Mouse (Mus musculus) gonadal fat pad, adult 2 months (tissue): ENCODE measurements around the gene Sgk1. TPM values are rescaled to one million over a fixed set of nuclear protein-coding genes. Genes with fewer than 3 reads are reported as not detected.

ENCODE experiments used
- DNase-seq: peaks from one replicate; pipeline ENCODE4 v3.0.0-alpha.2; 2012; ENCODE audit warnings: low read depth
- polyA plus RNA-seq: library from polyadenylated mRNA; depleted of rRNA; stranded (reverse); fragments of >200 nt; gene quantifications from 2 replicates; pipeline ENCODE4 v1.2.3, GENCODE M21; 2012

Gene Sgk1
- polyA plus RNA-seq, 1 experiment = 44.5 TPM

DNA sequence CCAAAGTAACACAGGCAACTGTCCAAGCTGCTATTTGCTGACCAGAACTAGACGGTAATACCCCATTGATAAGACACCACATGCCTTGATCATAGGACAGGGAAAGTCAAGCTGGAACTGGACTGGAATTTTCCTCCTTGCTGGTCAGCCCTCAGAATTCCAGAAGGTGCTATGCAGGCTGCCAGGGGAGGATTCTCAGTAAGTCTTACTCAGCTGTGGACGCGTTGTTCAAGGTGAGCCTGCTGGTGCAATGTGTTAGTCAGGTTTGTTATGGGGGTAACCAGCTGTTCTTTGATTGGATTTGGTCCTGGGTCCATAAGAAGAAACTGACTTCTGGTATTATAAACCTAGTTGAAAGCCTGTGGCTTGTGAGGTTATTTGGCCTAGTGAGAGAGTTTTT is 92.8 kb downstream of the Sgk1 start:
- no peak for DNase-seq

DNA sequence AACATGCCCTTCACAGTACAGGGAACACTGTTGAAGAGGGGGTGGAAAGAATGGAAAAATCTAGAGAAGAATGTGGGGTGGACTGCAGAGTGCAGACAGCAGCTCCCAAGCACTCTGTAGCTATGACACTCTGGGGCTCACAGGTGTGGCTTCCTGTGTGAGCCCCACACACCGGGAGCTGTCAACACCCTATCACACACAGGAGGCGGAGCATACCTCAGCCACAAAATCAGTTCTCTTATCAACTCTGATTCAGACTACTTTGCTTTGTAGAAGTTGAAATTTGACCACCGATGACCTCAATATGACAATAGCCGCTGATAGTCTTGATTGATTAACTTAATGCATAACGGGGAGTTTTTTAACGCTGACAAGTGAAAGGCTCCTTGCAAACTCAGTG is 93.4 kb downstream of the Sgk1 start:
- no peak for DNase-seq

DNA sequence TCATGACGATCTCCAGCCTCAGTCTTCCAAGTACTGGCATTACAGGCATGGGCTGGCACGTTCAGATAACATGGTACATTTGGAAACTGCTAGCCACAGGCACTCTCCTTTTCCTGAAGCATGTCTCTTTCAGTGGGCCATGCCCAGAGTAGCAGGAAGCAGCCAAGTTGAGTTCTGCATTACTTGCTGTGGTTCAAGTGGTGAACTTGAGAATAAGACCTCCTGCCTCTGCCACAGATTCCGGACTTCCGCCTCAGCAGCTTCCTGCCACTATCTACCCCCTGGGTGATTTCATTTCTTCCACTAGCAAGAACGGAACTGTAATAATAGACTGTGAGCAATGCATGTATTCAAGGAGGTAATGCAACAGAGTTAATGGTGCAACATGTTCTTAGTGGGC is 94.3 kb downstream of the Sgk1 start:
- no peak for DNase-seq

DNA sequence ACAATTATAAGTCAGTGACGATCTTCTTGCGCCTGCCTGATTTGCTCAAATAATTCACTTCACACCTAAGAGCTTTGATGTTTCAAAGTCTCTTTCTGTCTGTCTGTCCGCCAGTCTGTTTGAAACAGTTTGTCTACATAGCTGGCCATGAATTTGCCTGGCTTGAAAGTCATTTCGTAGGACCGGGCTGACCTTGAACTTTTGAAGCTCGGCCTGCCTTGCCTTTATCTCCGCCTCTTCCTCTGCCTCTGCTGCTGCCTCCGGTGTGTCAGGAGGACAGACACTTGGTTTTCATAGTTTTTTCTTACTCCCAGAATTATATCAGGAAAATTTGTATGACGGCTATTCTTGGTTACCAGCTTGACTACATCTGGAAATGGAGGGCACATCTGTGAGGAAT is 96.4 kb downstream of the Sgk1 start:
- no peak for DNase-seq

DNA sequence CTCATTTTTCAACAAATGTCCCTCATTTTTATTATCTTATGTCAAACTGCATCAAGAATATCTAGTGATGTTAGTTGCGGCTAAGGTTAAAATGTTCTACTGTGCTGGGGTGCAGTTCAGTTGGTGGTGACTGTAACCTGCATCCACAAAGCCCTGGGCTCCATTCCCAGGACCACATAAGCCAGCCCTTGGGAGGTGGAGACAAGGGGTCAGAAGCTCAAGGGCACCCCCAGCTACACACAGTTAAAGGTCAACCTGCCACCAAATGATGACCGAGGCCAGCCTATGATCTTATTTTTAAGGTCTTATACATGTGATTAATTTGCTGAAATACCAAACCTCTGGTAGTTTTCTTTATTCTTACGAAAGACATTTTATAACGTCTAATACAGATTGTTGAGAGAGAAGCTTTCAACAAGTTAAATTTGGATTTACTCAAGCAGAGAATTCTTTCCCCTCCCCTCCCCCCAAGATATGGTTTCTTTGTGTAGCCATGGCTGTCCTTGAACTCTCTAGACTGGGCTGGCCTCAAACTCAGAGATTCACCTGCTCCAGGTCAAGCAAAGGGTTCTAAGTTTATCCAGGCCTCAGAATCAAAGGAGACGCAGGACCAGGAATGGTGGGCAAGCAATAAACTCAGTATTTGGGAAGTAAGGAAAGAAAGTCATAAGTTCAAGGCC is 97.4 kb downstream of the Sgk1 start:
- no peak for DNase-seq

DNA sequence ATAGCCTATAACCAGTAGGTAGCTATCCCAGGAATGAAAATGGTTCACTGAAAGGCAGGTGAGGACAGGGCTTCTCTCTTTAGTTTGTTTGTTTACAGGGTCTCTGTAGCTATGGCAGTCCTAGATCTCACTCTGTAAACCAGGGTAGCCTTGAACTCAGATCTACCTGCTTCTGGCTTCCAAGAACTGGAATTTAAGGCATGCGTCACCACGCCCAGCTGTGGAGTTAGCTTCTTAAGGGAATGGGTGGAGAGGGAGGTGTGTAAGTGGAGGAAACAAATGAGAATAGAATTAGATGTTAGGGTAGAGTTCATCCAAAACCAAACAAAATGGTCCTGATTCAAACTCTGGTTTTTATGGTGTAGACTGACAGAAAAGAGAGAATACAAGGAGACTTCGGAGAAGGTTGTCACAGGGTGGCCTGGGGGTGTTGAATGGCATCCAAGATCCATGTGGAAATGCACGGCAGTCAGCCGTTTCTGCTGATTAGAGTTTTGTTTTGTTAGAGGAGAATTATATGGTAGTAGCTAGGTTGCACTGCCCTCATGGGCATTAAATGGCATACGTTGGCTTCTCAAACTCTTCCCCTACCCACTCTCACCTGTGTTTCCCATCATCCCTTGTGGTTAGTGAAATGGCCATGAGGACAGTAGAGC is 98.9 kb downstream of the Sgk1 start:
- DNase-seq = no peak

DNA sequence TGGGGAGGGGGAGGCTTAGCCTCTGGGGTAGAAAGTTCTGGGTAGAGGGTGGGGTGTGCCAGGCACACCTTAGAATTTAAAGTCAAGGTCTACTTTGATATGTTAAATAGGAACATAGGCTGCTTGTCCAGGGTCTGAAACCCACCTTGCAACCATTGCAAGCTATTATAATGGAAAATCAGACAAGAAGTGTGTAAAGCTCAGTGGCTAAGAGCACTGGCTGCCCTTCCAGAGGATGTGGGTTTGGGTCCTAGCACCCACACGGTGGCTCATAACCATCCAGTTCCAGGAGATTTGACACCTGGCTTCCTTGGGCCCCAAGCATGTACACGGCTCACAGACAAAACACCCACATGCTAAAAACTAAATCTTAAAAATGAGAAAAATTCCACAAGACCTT is 100.3 kb downstream of the Sgk1 start:
- no peak for DNase-seq

DNA sequence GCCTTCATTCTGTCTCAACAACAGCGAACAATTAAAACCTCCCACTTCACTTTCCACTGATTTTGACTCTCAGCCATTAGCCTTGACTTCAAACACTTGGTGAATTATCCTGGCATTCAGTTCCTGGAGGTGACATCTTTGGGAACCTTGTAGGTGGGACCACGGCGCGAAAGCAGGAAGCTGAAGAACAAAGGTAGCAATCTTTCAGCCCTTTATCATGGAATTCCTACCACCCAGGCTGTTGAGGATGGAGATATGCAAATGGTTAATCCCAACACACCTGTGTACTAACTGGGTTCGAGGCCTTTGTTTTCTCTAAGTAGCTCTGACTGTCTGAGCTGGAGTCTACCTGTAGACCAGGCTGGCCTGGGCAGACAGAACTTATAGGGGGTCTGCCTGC is 106.5 kb downstream of the Sgk1 start:
- DNase-seq = no peak

DNA sequence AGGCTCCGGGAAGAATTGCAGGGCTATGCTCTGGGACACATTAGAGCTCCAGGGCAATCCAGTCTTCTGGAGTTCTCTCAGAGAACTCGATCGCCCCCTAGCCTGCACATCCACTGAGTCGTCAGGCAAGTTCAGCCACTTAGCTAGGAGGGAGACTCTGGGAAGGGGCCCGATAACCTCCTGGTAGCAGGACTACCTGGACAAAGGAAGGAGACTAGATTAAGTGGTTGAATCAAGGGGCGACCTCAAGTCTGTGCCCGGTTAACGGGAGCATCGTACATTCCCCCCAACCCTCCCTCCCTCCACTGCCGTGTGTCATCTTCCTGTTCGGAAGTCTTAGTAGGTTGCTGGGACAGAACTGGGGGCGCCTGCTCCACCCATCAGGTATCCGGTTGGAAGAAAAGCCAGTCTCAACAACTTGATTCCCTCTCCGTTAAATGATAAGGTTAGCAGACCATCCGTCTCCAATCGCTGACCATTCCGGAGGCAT is 109.4 kb downstream of the Sgk1 start:
- DNase-seq = no peak

DNA sequence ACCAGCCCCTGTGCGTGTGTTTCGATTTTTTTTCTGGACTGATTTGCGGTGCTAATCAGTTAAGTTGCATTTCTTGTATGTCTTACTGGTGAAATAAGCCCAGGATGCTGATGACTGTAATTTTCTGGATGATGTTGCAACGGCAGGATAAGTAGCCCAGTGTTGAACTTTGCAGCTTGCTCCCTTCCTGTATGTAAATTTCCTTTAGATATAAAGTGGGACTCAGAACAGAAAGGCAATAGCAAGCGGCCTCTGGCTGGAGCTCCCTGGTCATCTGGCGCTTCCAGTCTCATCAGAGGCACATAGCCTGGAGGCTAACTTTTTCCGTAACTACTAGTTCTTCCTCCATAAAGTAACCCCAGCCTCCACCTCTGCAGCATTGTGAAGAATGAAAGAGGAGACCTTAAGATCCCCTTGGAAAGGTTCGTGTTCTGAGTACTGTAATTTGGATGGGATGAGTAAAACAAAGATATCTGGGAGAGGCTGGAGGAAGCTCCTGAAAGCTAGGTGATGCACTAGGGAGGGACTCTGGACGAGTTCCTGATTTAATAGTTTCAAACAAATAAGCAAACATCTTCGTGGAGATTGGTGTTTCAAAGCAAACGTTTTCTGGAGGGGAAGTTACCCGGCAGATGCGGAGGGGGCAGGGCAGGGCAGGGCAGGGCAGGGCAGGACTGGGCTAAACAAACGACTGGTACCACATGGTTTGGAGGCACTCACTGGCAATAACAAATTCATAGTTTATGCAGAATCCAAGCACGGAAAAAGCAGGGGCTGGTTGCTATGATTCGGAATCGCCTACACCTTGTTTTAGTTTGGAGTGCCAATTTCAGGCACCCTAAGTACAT is 110.2 kb downstream of the Sgk1 start:
- DNase-seq = no peak

DNA sequence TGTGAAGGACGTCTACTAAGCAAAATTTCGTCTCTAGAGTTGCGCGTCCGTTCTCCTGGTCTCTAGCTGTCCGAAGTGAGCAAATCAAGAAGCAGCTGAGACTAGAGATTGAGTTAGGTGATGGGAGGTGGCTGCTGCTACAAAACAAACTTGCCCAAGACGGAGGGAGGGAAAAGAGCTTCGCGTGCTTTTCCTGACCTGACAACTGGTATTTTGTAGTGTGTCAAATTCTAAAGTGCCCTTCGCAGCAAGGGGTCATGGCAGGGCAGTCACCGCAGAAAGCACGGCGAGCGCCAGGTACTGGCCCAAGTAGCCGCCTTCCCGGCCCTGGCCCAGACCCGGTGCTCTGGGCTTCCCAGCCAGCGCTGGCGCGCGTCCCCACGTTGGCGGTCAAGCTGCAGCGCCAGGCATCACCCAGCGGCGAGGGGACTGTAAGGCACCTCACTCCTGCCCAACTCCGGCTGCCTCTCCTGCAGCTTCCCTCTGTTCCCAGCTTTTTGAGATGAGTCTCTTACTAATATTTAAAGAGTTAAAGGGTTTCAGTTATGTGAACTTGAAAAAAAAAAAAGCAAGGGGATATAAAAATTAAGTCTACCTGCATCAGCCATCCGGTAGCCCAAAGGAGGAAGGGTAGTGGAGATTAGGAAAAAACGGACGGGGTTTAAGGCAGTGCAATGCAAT is 111.0 kb downstream of the Sgk1 start:
- no peak for DNase-seq

DNA sequence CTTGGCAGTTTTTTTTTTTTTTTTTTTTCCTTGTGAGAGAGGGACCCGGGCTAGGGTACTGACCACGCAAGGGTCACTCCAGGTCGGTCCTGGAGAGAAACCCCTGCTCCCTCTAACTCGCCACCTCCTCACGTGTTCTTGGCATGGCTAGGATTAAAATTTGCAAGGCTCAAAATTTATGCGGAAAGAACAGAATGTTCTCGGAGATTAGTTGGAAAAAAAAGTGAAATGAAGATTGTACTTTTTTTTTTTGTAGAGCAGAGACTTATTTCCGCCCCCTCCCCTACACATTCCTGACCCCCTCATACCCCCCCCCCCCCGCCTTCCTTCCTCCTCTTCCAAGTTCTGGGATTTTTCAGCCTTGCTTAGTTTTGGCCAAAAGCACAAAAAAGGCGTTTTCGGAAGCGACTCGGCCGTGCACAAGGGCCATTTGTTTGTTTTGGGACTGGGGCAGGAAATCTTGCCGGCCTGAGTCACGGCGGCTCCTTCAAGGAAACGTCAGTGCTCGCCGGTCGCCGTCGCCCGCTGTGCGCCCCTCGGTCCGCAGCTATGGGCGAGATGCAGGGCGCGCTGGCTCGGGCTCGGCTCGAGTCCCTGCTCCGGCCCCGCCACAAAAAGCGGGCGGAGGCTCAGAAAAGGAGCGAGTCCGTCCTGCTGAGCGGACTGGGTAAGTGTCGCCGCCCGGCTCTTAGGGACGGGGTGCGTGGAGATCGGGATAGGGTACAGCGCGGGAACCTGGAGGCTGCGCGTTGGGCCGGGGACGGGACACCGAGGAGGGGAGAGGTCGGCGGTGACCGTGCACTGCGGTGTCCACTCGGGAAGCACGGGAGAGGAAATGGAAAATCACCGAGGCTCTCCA is 111.8 kb downstream of the Sgk1 start:
- DNase-seq = no peak

DNA sequence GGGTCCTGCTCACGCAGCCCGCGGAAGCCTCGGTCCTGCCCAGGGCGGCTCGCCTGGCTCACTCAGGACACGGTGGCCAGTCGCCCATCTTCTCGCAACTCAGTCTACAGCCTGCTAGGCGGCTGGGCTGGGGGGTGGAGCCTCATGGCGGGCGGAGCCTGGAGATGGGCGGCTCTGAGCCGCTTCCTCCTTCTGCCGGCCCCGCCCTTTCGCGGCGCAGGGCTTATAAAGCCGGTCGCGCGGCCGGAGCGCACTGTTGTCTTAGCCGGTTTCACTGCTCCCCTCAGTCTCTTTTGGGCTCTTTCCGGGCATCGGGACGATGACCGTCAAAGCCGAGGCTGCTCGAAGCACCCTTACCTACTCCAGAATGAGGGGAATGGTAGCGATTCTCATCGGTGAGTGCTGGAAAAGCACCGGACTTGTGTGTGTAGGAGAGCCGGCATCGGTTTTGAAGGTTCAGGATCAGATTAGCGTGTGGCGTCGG is 112.5 kb downstream of the Sgk1 start:
- no peak for DNase-seq

DNA sequence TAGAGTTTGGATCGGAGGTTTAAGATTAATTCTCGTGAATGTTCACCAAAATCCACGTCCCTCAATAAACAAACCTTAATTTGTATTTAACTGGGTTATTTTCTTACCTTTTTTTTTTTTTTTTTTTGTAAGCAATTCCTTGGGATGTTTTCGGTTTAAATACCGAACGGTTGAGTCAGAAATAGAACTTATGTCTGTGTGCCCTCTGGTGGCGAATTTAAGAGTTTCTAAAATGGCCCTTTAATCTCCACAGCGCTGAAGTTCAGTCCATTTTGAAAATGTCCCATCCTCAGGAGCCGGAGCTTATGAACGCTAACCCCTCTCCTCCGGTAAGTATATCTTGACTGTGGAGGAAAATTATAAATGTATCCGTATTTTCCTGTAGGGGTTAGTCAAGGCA is 113.2 kb downstream of the Sgk1 start:
- DNase-seq = no peak

DNA sequence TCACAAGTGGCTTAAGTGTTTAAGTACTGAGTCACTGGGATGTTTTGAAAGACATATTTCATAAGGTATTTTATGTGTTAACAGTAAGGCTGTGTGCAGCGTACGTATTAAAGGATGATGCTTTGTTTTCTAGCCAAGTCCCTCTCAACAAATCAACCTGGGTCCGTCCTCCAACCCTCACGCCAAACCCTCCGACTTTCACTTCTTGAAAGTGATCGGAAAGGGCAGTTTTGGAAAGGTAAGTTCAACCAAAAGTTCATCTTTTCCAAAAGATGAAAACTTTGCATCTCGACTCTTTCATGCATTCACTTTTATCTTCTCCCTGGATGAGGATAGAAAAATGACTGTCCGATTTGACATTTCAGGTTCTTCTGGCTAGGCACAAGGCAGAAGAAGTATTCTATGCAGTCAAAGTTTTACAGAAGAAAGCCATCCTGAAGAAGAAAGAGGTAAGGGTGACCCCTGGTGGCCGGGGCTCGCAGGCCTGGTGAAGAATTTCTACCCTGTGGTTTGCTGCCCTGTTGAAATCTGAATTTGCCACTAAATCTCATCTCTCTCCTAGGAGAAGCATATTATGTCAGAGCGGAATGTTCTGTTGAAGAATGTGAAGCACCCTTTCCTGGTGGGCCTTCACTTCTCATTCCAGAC is 113.8 kb downstream of the Sgk1 start:
- DNase-seq = no peak

DNA sequence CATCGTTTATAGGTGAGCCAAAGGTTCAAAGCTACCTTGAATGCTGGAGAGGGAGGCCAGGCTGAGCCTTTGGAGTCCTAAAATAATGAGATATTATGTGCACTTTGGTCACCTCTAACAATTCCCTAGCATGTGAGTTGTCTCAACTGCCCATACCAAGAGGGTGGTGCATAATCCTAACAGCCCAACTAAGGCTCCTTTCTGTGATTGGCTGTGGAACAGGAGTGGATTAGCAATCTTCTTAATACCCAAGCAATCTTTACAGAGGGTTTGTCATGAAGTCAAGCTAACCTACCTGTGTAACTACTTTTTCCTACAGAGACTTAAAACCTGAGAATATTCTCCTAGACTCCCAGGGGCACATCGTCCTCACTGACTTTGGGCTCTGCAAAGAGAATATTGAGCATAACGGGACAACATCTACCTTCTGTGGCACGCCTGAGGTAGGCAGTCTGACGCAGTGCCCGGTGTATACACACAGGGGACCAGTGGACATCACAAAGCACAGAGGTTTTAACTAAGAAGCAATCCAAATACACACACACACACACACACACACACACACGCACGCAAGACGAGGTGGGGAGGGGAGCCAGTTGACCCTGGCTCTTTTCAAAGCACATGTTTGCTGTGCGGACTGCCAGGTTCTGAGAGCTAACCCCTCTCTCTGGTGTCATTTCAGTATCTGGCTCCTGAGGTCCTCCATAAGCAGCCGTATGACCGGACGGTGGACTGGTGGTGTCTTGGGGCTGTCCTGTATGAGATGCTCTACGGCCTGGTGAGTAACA is 114.9 kb downstream of the Sgk1 start:
- DNase-seq = no peak

DNA sequence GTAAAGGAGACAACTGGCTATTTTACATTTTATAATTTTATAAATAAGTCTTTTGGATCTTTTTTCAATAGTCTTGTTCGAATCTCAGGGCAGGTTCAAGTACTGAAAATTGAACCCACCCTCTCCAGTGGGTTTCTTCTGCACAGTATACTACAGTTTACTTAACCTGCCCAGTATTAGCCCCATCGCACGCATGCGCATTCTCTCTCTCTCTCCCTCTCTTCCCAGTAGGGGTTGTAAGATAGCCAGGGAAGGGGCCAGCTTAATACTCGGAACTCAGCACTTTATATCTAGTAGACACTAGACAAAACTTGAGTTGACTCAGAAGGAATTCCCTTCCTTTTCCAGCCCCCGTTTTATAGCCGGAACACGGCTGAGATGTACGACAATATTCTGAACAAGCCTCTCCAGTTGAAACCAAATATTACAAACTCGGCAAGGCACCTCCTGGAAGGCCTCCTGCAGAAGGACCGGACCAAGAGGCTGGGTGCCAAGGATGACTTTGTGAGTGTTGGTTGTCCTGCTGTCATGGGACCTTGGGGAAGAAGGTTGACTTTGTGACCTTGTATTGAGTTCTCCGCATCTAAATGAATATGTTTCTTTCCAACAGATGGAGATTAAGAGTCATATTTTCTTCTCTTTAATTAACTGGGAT is 115.7 kb downstream of the Sgk1 start:
- no peak for DNase-seq

DNA sequence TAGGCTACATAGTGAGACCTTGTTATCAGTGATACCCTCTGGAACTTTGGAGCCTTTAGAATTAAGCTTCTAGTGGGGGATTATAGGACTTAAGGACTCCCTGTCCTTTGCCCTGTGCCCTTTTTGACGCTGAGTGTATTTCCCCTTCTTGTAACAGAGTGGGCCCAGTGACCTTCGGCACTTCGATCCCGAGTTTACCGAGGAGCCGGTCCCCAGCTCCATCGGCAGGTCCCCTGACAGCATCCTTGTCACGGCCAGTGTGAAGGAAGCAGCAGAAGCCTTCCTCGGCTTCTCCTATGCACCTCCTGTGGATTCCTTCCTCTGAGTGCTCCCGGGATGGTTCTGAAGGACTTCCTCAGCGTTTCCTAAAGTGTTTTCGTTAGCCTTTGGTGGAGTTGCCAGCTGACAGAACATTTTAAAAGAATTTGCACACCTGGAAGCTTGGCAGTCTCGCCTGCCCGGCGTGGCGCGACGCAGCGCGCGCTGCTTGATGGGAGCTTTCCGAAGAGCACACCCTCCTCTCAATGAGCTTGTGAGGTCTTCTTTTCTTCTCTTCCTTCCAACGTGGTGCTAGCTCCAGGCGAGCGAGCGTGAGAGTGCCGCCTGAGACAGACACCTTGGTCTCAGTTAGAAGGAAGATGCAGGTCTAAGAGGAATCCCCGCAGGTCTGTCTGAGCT is 116.7 kb downstream of the Sgk1 start:
- DNase-seq = no peak
